ENCODE assay signal across 8 mouse cellular contexts in genomic region chr2:164866741-164867551, GRCm38 (mm10). TPM values are rescaled to one million over a fixed set of nuclear protein-coding genes. Genes with fewer than 3 reads are reported as not detected.
DNase-seq lines count a peak whose midpoint lies in the region; ATAC-seq and TF ChIP-seq lines count a peak whose summit lies in the region.

No protein-coding gene starts in this region.

- H3K4me3 ChIP-seq in spleen, adult 2 months (ENCODE audit: extremely low read depth, insufficient read depth, insufficient read length), result no peak overlapping the region
- H3K4me3 ChIP-seq in bone marrow, adult 2 months (replicated peaks; ENCODE audit: control insufficient read depth, low read depth, low read length), result no peak overlapping the region
- no peak overlapping the region for H3K4me3 ChIP-seq in lung, embryonic 15.5 days

- H3K27ac ChIP-seq in spleen, adult 2 months (ENCODE audit: insufficient read depth, low read length), result peak overlapping the region; percentile 89
- peak overlapping the region; percentile 82 for H3K27ac ChIP-seq in bone marrow, adult 2 months (ENCODE audit: control insufficient read depth, insufficient read depth, low read depth, low read length, poor library complexity)
- H3K27ac ChIP-seq in lung, embryonic 15.5 days, result peak overlapping the region; percentile 88

- 35% methylated on average over 16 of the region's 16 CpGs for WGBS in spleen, adult 2 months
- WGBS in bone marrow, adult 2 months, result 18% methylated on average over 16 of the region's 16 CpGs
- 27% methylated on average over 16 of the region's 16 CpGs for WGBS in lung, embryonic 15.5 days

- H3K9ac ChIP-seq in lung, embryonic 15.5 days, result no peak overlapping the region

- H3K4me1 ChIP-seq in spleen, adult 2 months (ENCODE audit: control insufficient read depth, insufficient read depth, insufficient read length), result peaks cover 16% of the 10 kb centered on the region
- peaks cover 7% of the 10 kb centered on the region for H3K4me1 ChIP-seq in bone marrow, adult 2 months (ENCODE audit: control insufficient read depth, insufficient read depth, low read length)
- H3K4me1 ChIP-seq in lung, embryonic 15.5 days, result peaks cover 23% of the 10 kb centered on the region

- H3K27me3 ChIP-seq in spleen, adult 2 months (ENCODE audit: control insufficient read depth, insufficient read depth, low read length), result no peaks in the 10 kb centered on the region; the same call in 1 of the 2 replicates
- H3K27me3 ChIP-seq in lung, embryonic 15.5 days, result no peaks in the 10 kb centered on the region

- H3K4me2 ChIP-seq in lung, embryonic 15.5 days, result no peak overlapping the region

- no peak for TF ChIP-seq POLR2A in spleen, adult 2 months (IDR thresholded peaks at IDR 0.05; ENCODE audit: low read depth, low read length)
- no peak for TF ChIP-seq POLR2A in bone marrow, adult 2 months (IDR thresholded peaks at IDR 0.05; ENCODE audit: borderline replicate concordance, control insufficient read depth, low read depth, low read length)

- no peaks in the 10 kb centered on the region for H3K9me3 ChIP-seq in lung, embryonic 15.5 days

- peak; percentile 47; the same call in 1 of the 2 replicates for ATAC-seq in lung, embryonic 15.5 days (ENCODE audit: borderline replicate concordance, extremely low read depth, low FRiP score, low TSS enrichment)
- no peak for ATAC-seq in erythroid progenitor cell, adult 5-6 weeks (replicated peaks; ENCODE audit: low FRiP score, poor library complexity, severe bottlenecking)

- TF ChIP-seq CTCF in spleen, adult 2 months (IDR thresholded peaks at IDR 0.05; ENCODE audit: extremely low read depth, insufficient read depth, insufficient read length, insufficient replicate concordance), result no peak
- TF ChIP-seq CTCF in bone marrow, adult 2 months (IDR thresholded peaks at IDR 0.05; ENCODE audit: control insufficient read depth, insufficient read depth, low read length), result no peak

- DNase-seq in spleen, adult 2 months (ENCODE audit: low read depth in 1 of 2, low spot score in 2 of 2), result peak in 1 of 2 experiments; percentile 47
- DNase-seq in spleen, postnatal 14 days (ENCODE audit: low spot score in 2 of 2), result no peak
- DNase-seq in induced T-regulatory cell, adult 2 months (ENCODE audit: low read depth), result peak; percentile 75
- DNase-seq in cerebellum, adult 11 months, result no peak
- DNase-seq in right cerebral cortex, adult 18-20 months, result no peak

- no peaks in the 10 kb centered on the region for H3K36me3 ChIP-seq in spleen, adult 2 months (ENCODE audit: control insufficient read depth, insufficient read depth, low read length)
- no peaks in the 10 kb centered on the region for H3K36me3 ChIP-seq in lung, embryonic 15.5 days

RNA-seq across cellular contexts. Expression of gene Pltp, which starts 9.4 kb away (rescaled TPM):
- 48.3 and 51.8 TPM in 2 replicates for polyA plus RNA-seq in spleen, adult 2 months (2012; rRNA removed)
- 2.4 and 6.5 TPM in 2 replicates for polyA plus RNA-seq in bone marrow, adult 2 months (2011; ENCODE audit: insufficient read depth, insufficient read length, low replicate concordance, missing spikeins)
- polyA plus RNA-seq in lung, embryonic 15.5 days (2015; fragmentation: Nextera tagmentation; extraction: Ambion mirVana), result 149 and 169 TPM in 2 replicates
- total RNA-seq in erythroid progenitor cell, adult 5-6 weeks (2015; ENCODE audit: low replicate concordance), result 1.3 and 5.0 TPM in 2 replicates
- total RNA-seq in erythroid progenitor cell, adult 5-6 weeks (2017; ENCODE audit: low replicate concordance), result 0.23 TPM in 1 of 2 replicates, not detected in the other

RNA-seq across cellular contexts. Expression of gene Pcif1, which starts 12.2 kb away (rescaled TPM):
- polyA plus RNA-seq in spleen, adult 2 months (2012; rRNA removed), result 33.2 and 36.7 TPM in 2 replicates
- 24.8 and 31.6 TPM in 2 replicates for polyA plus RNA-seq in bone marrow, adult 2 months (2011; ENCODE audit: insufficient read depth, insufficient read length, low replicate concordance, missing spikeins)
- polyA plus RNA-seq in lung, embryonic 15.5 days (2015; fragmentation: Nextera tagmentation; extraction: Ambion mirVana), result 74.4 and 75.2 TPM in 2 replicates
- 57.7 and 71.3 TPM in 2 replicates for total RNA-seq in erythroid progenitor cell, adult 5-6 weeks (2015; ENCODE audit: low replicate concordance)
- 36.3 and 42.7 TPM in 2 replicates for total RNA-seq in erythroid progenitor cell, adult 5-6 weeks (2017; ENCODE audit: low replicate concordance)

RNA-seq across cellular contexts. Expression of gene Neurl2, which starts 33.7 kb away (rescaled TPM):
- polyA plus RNA-seq in spleen, adult 2 months (2012; rRNA removed), result 5.7 and 9.6 TPM in 2 replicates
- polyA plus RNA-seq in bone marrow, adult 2 months (2011; ENCODE audit: insufficient read depth, insufficient read length, low replicate concordance, missing spikeins), result 0.97 TPM in 1 of 2 replicates, not detected in the other
- polyA plus RNA-seq in lung, embryonic 15.5 days (2015; fragmentation: Nextera tagmentation; extraction: Ambion mirVana), result 6.6 and 7.5 TPM in 2 replicates
- total RNA-seq in erythroid progenitor cell, adult 5-6 weeks (2015; ENCODE audit: low replicate concordance), result not detected in 2 replicates
- total RNA-seq in erythroid progenitor cell, adult 5-6 weeks (2017; ENCODE audit: low replicate concordance), result 1.2 TPM in 1 of 2 replicates, not detected in the other

RNA-seq across cellular contexts. Expression of gene Ctsa, which starts 34.3 kb away (rescaled TPM):
- polyA plus RNA-seq in spleen, adult 2 months (2012; rRNA removed), result 318 and 362 TPM in 2 replicates
- polyA plus RNA-seq in bone marrow, adult 2 months (2011; ENCODE audit: insufficient read depth, insufficient read length, low replicate concordance, missing spikeins), result 61.0 and 109 TPM in 2 replicates
- polyA plus RNA-seq in lung, embryonic 15.5 days (2015; fragmentation: Nextera tagmentation; extraction: Ambion mirVana), result 131 and 139 TPM in 2 replicates
- 34.0 and 35.3 TPM in 2 replicates for total RNA-seq in erythroid progenitor cell, adult 5-6 weeks (2015; ENCODE audit: low replicate concordance)
- 38.9 and 43.0 TPM in 2 replicates for total RNA-seq in erythroid progenitor cell, adult 5-6 weeks (2017; ENCODE audit: low replicate concordance)

RNA-seq across cellular contexts. Expression of gene Spata25, which starts 38.6 kb away (rescaled TPM):
- 0.16 and 0.40 TPM in 2 replicates for polyA plus RNA-seq in spleen, adult 2 months (2012; rRNA removed)
- not detected in 2 replicates for polyA plus RNA-seq in bone marrow, adult 2 months (2011; ENCODE audit: insufficient read depth, insufficient read length, low replicate concordance, missing spikeins)
- polyA plus RNA-seq in lung, embryonic 15.5 days (2015; fragmentation: Nextera tagmentation; extraction: Ambion mirVana), result not detected in 2 replicates
- total RNA-seq in erythroid progenitor cell, adult 5-6 weeks (2015; ENCODE audit: low replicate concordance), result not detected in 2 replicates
- total RNA-seq in erythroid progenitor cell, adult 5-6 weeks (2017; ENCODE audit: low replicate concordance), result not detected in 2 replicates
